Mouse (Mus musculus): Measurements from ENCODE around the gene Arl5b. TPM values are rescaled to one million over a fixed set of nuclear protein-coding genes. Genes with fewer than 3 reads are reported as not detected.
A peak's percentile ranks its signal among the peaks of the same experiment; 100 is the strongest.

The Arl5b gene
- polyA plus RNA-seq, 2 experiments: 4.5 to 5.8 TPM

DNA sequence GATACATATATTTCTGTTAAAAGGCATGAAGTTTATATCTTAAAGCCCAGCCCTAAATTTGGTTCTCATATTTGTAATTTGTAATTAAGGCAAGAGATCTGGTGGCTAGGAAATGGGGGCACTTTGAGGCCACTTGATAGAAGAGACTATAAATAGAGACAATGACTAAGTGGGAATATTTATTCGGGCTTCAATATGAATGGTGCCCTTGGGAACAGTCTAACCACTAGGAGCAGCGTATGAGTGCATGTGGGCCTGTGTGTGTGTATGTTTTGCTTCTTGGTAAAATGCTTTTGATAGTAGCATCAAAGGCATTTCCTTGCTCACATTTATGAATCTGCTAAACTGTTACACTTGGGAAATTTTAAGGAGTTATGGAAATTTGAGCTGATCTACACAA is 62.1 kb downstream of the Arl5b start:
- no peak overlapping the region for H3K4me3 ChIP-seq (ENCODE audit: insufficient read depth in 1 of 2, low read depth in 2 of 2, low read length in 2 of 2)
- no peak overlapping the region for H3K9ac ChIP-seq (replicated peaks)
- ATAC-seq (ENCODE audit: insufficient read depth) (no peak), DNase-seq (ENCODE audit: low read depth in 3 of 3, low spot score in 3 of 3) (no peak)
- H3K36me3 ChIP-seq (replicated peaks; ENCODE audit: control insufficient read depth, insufficient read depth, low read depth): no peaks in the 10 kb centered on the region
- H3K27me3 ChIP-seq (ENCODE audit: control insufficient read depth, insufficient read depth, low read length): no peaks in the 10 kb centered on the region
- TF ChIP-seq EP300 (IDR thresholded peaks at IDR 0.05; ENCODE audit: low read depth): no peak
- TF ChIP-seq CTCF (IDR thresholded peaks at IDR 0.05; ENCODE audit: low read depth): no peak
- no peak overlapping the region for H3K4me2 ChIP-seq (ENCODE audit: low read depth)
- no peaks in the 10 kb centered on the region for H3K9me3 ChIP-seq (ENCODE audit: control insufficient read depth, low read length)
- no peaks in the 10 kb centered on the region for H3K4me1 ChIP-seq (replicated peaks; ENCODE audit: control insufficient read depth in 2 of 2, insufficient read depth in 2 of 2, low read length in 1 of 2)
- no peak overlapping the region for H3K27ac ChIP-seq
- 56% methylated on average over 2 of the region's 2 CpGs for WGBS (ENCODE audit: insufficient replicate concordance)

GRCm38 (mm10) chr2:15111808-15112440 is 62.7 kb downstream of the Arl5b start:
- H3K27ac ChIP-seq: no peak overlapping the region
- TF ChIP-seq CTCF (IDR thresholded peaks at IDR 0.05; ENCODE audit: low read depth) (no peak), EP300 (IDR thresholded peaks at IDR 0.05; ENCODE audit: low read depth) (no peak)
- WGBS (ENCODE audit: insufficient replicate concordance): 11% methylated on average over 1 of the region's 1 CpGs
- ATAC-seq (ENCODE audit: insufficient read depth): no peak
- H3K9me3 ChIP-seq (ENCODE audit: control insufficient read depth, low read length): no peaks in the 10 kb centered on the region
- no peak overlapping the region for H3K9ac ChIP-seq (replicated peaks)
- no peak overlapping the region for H3K4me2 ChIP-seq (ENCODE audit: low read depth)
- no peaks in the 10 kb centered on the region for H3K27me3 ChIP-seq (ENCODE audit: control insufficient read depth, insufficient read depth, low read length)
- no peak for DNase-seq (ENCODE audit: low read depth in 3 of 3, low spot score in 3 of 3)
- H3K36me3 ChIP-seq (replicated peaks; ENCODE audit: control insufficient read depth, insufficient read depth, low read depth): no peaks in the 10 kb centered on the region
- H3K4me3 ChIP-seq (ENCODE audit: insufficient read depth in 1 of 2, low read depth in 2 of 2, low read length in 2 of 2): no peak overlapping the region
- no peaks in the 10 kb centered on the region for H3K4me1 ChIP-seq (replicated peaks; ENCODE audit: control insufficient read depth in 2 of 2, insufficient read depth in 2 of 2, low read length in 1 of 2)

DNA sequence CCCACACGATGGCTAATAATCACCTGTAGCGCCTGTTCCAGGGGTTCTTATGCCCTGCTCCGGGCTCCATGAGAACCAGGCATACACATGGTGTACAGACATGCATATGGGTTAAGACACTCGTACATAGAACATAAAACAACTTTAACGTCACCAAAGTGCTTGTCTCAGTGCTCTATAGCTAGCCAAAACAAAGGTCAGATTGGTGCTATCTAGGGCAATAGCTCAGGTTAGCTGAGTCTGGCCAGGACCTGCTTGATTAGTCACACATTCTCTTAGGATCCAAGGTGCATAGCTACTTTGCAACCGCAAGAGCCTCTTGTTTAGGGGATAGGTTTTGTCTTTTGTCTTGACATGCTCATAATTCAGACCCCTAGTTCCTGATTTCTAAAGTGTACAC is 63.5 kb downstream of the Arl5b start:
- H3K9ac ChIP-seq (replicated peaks): no peak overlapping the region
- H3K9me3 ChIP-seq (ENCODE audit: control insufficient read depth, low read length): no peaks in the 10 kb centered on the region
- H3K27me3 ChIP-seq (ENCODE audit: control insufficient read depth, insufficient read depth, low read length): no peaks in the 10 kb centered on the region
- no peaks in the 10 kb centered on the region for H3K36me3 ChIP-seq (replicated peaks; ENCODE audit: control insufficient read depth, insufficient read depth, low read depth)
- DNase-seq (ENCODE audit: low read depth in 3 of 3, low spot score in 3 of 3) (no peak), ATAC-seq (ENCODE audit: insufficient read depth) (no peak; the same call in 1 of the 2 replicates)
- no peak overlapping the region for H3K4me3 ChIP-seq (ENCODE audit: insufficient read depth in 1 of 2, low read depth in 2 of 2, low read length in 2 of 2)
- TF ChIP-seq EP300 (IDR thresholded peaks at IDR 0.05; ENCODE audit: low read depth): no peak
- no peak for TF ChIP-seq CTCF (IDR thresholded peaks at IDR 0.05; ENCODE audit: low read depth)
- H3K27ac ChIP-seq: no peak overlapping the region
- H3K4me2 ChIP-seq (ENCODE audit: low read depth): no peak overlapping the region
- no peaks in the 10 kb centered on the region for H3K4me1 ChIP-seq (replicated peaks; ENCODE audit: control insufficient read depth in 2 of 2, insufficient read depth in 2 of 2, low read length in 1 of 2)
- WGBS (ENCODE audit: insufficient replicate concordance): 69% methylated on average over 6 of the region's 6 CpGs

DNA sequence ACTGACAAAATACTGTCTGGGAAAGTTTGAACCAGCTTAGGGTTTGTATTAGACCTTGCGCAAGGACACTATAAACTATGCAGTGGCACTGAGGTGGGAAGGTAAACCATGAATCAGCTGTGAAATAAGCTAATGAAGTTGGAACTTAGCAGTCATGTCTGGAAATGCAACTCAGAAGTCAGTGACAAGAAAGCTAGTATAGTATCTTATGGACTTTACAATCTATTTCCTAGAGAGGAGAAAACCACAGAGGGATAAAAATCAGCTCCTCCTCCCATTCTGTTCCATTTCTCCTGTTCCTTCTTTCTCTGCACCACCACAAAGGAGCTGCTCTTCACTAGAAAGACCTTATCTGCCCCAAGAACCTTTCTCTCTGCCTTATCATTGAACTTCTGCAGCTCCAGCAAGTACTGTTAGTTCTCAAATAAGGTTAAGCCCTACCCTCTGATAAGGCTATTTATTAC is 72.1 kb downstream of the Arl5b start:
- H3K27ac ChIP-seq: no peak overlapping the region
- H3K4me2 ChIP-seq (ENCODE audit: low read depth): peak overlapping the region; percentile 11; the same call in 1 of the 2 replicates
- peaks cover 0 to 11% of the 10 kb centered on the region in 2 experiments for H3K4me1 ChIP-seq (replicated peaks; ENCODE audit: control insufficient read depth in 2 of 2, insufficient read depth in 2 of 2, low read length in 1 of 2)
- 58% methylated on average over 1 of the region's 1 CpGs for WGBS (ENCODE audit: insufficient replicate concordance)
- H3K9ac ChIP-seq (replicated peaks): no peak overlapping the region
- no peaks in the 10 kb centered on the region for H3K36me3 ChIP-seq (replicated peaks; ENCODE audit: control insufficient read depth, insufficient read depth, low read depth)
- H3K9me3 ChIP-seq (ENCODE audit: control insufficient read depth, low read length): no peaks in the 10 kb centered on the region
- DNase-seq (ENCODE audit: low read depth in 3 of 3, low spot score in 3 of 3) (peak; percentile 37 to 53 (median 50)), ATAC-seq (ENCODE audit: insufficient read depth) (peak; percentile 99)
- H3K4me3 ChIP-seq (ENCODE audit: insufficient read depth in 1 of 2, low read depth in 2 of 2, low read length in 2 of 2): no peak overlapping the region
- H3K27me3 ChIP-seq (ENCODE audit: control insufficient read depth, insufficient read depth, low read length): no peaks in the 10 kb centered on the region
- TF ChIP-seq CTCF (IDR thresholded peaks at IDR 0.05; ENCODE audit: low read depth) (no peak), EP300 (IDR thresholded peaks at IDR 0.05; ENCODE audit: low read depth) (peak; percentile 89)

Other genes starting within 250 kb of the Arl5b start
- gene Nsun6, start 5.7 kb downstream of the Arl5b start, polyA plus RNA-seq (2012; rRNA removed): 0.89 and 1.6 TPM in 2 replicates
- 3.2 and 3.4 TPM in 2 replicates for gene Nsun6, start 5.7 kb downstream of the Arl5b start, polyA plus RNA-seq (2014; fragmentation: Nextera tagmentation; extraction: Ambion mirVana)

All from liver, embryonic 14.5 days (tissue).